Comparison of ENCODE assay signal across 8 mouse cellular contexts in the genomic region with DNA sequence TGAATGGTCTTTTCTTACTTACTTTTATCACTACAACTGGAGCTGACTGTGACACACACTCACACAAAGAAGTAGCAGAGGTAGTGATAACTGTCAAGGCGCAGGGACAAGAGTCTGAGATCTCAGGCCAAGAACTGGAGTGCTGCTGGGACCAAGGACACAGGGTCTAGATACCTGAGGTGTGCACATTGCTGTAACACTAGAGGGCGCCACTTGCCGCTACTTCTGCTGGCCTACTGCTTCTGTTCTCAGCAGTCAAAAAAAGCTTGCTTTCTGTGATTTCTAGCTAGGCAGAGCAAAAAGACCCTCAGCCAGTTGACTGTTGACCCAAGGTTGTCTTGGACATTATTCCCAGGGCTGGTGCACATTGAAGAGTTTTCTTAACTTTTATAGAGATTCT. TPM values are rescaled to one million over a fixed set of nuclear protein-coding genes. Genes with fewer than 3 reads are reported as not detected.
A peak's percentile ranks its signal among the peaks of the same experiment; 100 is the strongest.
DNase-seq lines count a peak whose midpoint lies in the region; ATAC-seq and TF ChIP-seq lines count a peak whose summit lies in the region.

No protein-coding gene starts in this region.

- TF ChIP-seq RAD21 in CH12.LX (IDR thresholded peaks at IDR 0.05; ENCODE audit: low read depth, low read length): no peak; the same call in none of the 2 replicates

- WGBS in lung, embryonic 14.5 days: 17% methylated on average over 3 of the region's 3 CpGs

- H3K4me2 ChIP-seq in CH12.LX (ENCODE audit: insufficient read depth, low read depth, poor library complexity, severe bottlenecking): no peak overlapping the region
- no peak overlapping the region for H3K4me2 ChIP-seq in lung, embryonic 14.5 days

- no peaks in the 10 kb centered on the region for H3K79me2 ChIP-seq in CH12.LX (replicated peaks; ENCODE audit: control insufficient read depth, extremely low read depth, insufficient read depth, poor library complexity, severe bottlenecking)

- dilution Hi-C loops in CH12.LX (cut with MboI; ENCODE audit: extremely low pct_ligation_motif_present, extremely low pct_unique_long_range_greater_than_20kb, low sequenced_read_pairs): no loop called here

- no peak for ATAC-seq in CD4-positive, CD25-positive, alpha-beta regulatory T cell, adult 4 months
- no peak for ATAC-seq in lung, embryonic 14.5 days (ENCODE audit: insufficient read depth)

- TF ChIP-seq CTCF in CH12.LX (conservative IDR thresholded peaks at IDR 0.05 in 1 of 2, IDR thresholded peaks at IDR 0.05 in 1 of 2; ENCODE audit: low read depth in 2 of 2, low read length in 2 of 2): peak; percentile 94 to 99
- TF ChIP-seq CTCF in brain, embryonic 14.5 days (IDR thresholded peaks at IDR 0.05; ENCODE audit: borderline replicate concordance, extremely low read depth, insufficient read depth, insufficient read length): peak; percentile 80
- TF ChIP-seq CTCF in lung, embryonic 14.5 days (IDR thresholded peaks at IDR 0.05; ENCODE audit: low read depth): peak; percentile 88

- H3K9ac ChIP-seq in CH12.LX (ENCODE audit: insufficient read depth, low read depth): no peak overlapping the region
- no peak overlapping the region for H3K9ac ChIP-seq in lung, embryonic 14.5 days

- no peak overlapping the region for H3K27ac ChIP-seq in CH12.LX (ENCODE audit: insufficient read depth, low read depth)
- H3K27ac ChIP-seq in lung, embryonic 14.5 days (ENCODE audit: low read depth): no peak overlapping the region

- in situ Hi-C loops in CH12.LX (cut with MboI; ENCODE audit: low pct_ligation_motif_present, low pct_unique_long_range_greater_than_20kb, low sequenced_read_pairs): loop anchor here (5.0 kb wide), 2 partner anchors 72 to 107 kb away; no protein-coding TSS in a partner anchor

- H3K36me3 ChIP-seq in CH12.LX (replicated peaks in 1 of 2; ENCODE audit: control insufficient read depth in 1 of 2, insufficient read depth in 1 of 2, low read length in 1 of 2): no peaks in the 10 kb centered on the region
- H3K36me3 ChIP-seq in lung, embryonic 14.5 days (ENCODE audit: insufficient read depth): no peaks in the 10 kb centered on the region

- TF ChIP-seq EP300 in CH12.LX (IDR thresholded peaks at IDR 0.05; ENCODE audit: low read length): no peak

- H3K4me1 ChIP-seq in CH12.LX (ENCODE audit: control insufficient read depth in 1 of 2, insufficient read depth in 2 of 2): peaks cover 22 to 36% of the 10 kb centered on the region in 2 experiments
- H3K4me1 ChIP-seq in lung, embryonic 14.5 days (ENCODE audit: insufficient read depth): no peaks in the 10 kb centered on the region

- H3K27me3 ChIP-seq in CH12.LX (replicated peaks): peaks cover 3% of the 10 kb centered on the region
- H3K27me3 ChIP-seq in lung, embryonic 14.5 days (ENCODE audit: insufficient read depth, low read length): no peaks in the 10 kb centered on the region

- TF ChIP-seq POLR2A in CH12.LX (IDR thresholded peaks at IDR 0.05; ENCODE audit: low read depth, low read length): no peak
- no peak for TF ChIP-seq POLR2A in brain, embryonic 14.5 days (IDR thresholded peaks at IDR 0.05; ENCODE audit: borderline replicate concordance, extremely low read depth, insufficient read depth, insufficient read length, poor library complexity, severe bottlenecking)

- peak; percentile 89 for DNase-seq in CD4-positive, CD25-positive, alpha-beta regulatory T cell, adult 2 months (ENCODE audit: low read depth, low spot score)
- DNase-seq in CH12.LX (ENCODE audit: extremely low read depth): peak; percentile 95
- peak; percentile 74 for DNase-seq in brain, embryonic 14.5 days (ENCODE audit: low read depth)
- peak; percentile 44 to 60 for DNase-seq in frontal cortex, postnatal 25 days (ENCODE audit: low spot score in 2 of 2)
- peak; percentile 73 to 80 for DNase-seq in kidney, postnatal 25 days
- DNase-seq in lung, embryonic 14.5 days: peak; percentile 87
- DNase-seq in skeletal muscle tissue, adult 2 months (ENCODE audit: low read depth, low spot score): peak; percentile 72

- H3K4me3 ChIP-seq in CH12.LX (replicated peaks in 1 of 3; ENCODE audit: low read depth in 2 of 3, low read length in 2 of 3, poor library complexity in 1 of 3): no peak overlapping the region
- no peak overlapping the region for H3K4me3 ChIP-seq in lung, embryonic 14.5 days (ENCODE audit: low read depth, low read length)

- peaks cover 14% of the 10 kb centered on the region for H3K9me3 ChIP-seq in CH12.LX (replicated peaks; ENCODE audit: low read length)
- no peaks in the 10 kb centered on the region for H3K9me3 ChIP-seq in lung, embryonic 14.5 days (ENCODE audit: low read depth, low read length)

TF ChIP-seq in CH12.LX, 34 proteins besides CTCF, POLR2A, EP300 and RAD21:
- TF ChIP-seq CHD1 (IDR thresholded peaks at IDR 0.05; ENCODE audit: low read depth, low read length): no peak
- peak; percentile 100 for TF ChIP-seq SMC3 (IDR thresholded peaks at IDR 0.05; ENCODE audit: low read depth, low read length)
- no peak for TF ChIP-seq HCFC1 (IDR thresholded peaks at IDR 0.05; ENCODE audit: low read depth, low read length)
- 0 out of 2 replicates have a peak, but pooled peaks have one; percentile 21 for TF ChIP-seq NRF1 (IDR thresholded peaks at IDR 0.05; ENCODE audit: low read depth, low read length)
- peak; percentile 100 for TF ChIP-seq ZC3H11A (IDR thresholded peaks at IDR 0.05; ENCODE audit: low read depth, low read length)
- TF ChIP-seq ZNF384 (IDR thresholded peaks at IDR 0.05; ENCODE audit: low read depth, low read length): peak; percentile 84
- peak; percentile 44; the same call in 1 of the 2 replicates for TF ChIP-seq IRF4 (IDR thresholded peaks at IDR 0.05; ENCODE audit: low read depth, low read length)
- no peak for TF ChIP-seq KAT2A (IDR thresholded peaks at IDR 0.05; ENCODE audit: insufficient replicate concordance, low read length)
TF ChIP-seq in CH12.LX: peak in this region for 5.

RNA-seq across cellular contexts. Expression of gene P4ha2, which starts 45.0 kb away (rescaled TPM):
- polyA plus RNA-seq in CD4-positive, CD25-positive, alpha-beta regulatory T cell, adult 4 months (2017; shearing (Covaris generic)): not detected
- 5.0 and 10.0 TPM in 2 replicates for total RNA-seq in CH12.LX (2012; rRNA removed)
- 7.9 and 10.1 TPM in 2 replicates for total RNA-seq in CH12.LX (2014; rRNA removed)
- polyA plus RNA-seq in CH12.LX (2012; ENCODE audit: insufficient read length, low read depth): 3.6 and 4.2 TPM in 2 replicates
- polyA plus RNA-seq in brain, embryonic 14.5 days (2012; rRNA removed): 14.0 and 15.0 TPM in 2 replicates
- polyA plus RNA-seq in lung, embryonic 14.5 days (2014; fragmentation: Nextera tagmentation; extraction: Ambion mirVana): 26.0 and 28.4 TPM in 2 replicates
